Mouse (Mus musculus): ENCODE results near the gene Mre11a.

DNA sequence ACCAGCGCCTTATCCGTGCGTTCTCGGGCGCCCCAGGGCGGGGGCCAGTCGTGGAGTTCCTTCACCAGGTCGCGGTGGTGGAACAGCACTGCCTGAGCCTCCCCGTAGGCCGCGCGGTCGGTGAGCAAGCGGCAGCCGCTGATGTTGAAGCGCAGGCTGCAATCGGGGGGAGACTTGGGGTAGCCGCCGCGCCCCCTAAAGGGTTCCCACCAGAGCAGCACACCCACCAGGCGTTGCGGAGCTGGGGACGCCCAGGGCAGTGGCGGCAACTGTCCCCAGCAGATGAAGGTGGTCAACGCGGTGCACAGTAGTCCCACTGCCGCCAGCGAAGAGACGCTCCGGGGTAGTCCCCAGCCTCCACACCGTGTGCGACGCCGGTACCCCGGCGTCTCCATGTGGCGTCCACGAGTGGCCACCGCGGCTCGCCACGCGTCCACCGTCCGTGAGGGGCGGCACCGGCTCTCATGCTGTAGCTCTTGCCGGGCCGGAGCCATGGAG is 32.9 kb upstream of the Mre11a start:
- TF ChIP-seq MYOG (IDR thresholded peaks at IDR 0.05; ENCODE audit: control insufficient read depth in 1 of 3, insufficient read depth in 1 of 3, insufficient read length in 2 of 3, low read depth in 2 of 3): peak in 1 of 3 experiments; percentile 1
- TF ChIP-seq MAX (IDR thresholded peaks at IDR 0.05; ENCODE audit: low read depth): no peak
- TF ChIP-seq POLR2A (IDR thresholded peaks at IDR 0.05; ENCODE audit: insufficient read length, low read depth): no peak
- no peak for TF ChIP-seq TCF12 (IDR thresholded peaks at IDR 0.05; ENCODE audit: insufficient read depth, poor library complexity, severe bottlenecking)
- no peak for TF ChIP-seq USF1 (IDR thresholded peaks at IDR 0.05; ENCODE audit: low read depth)

Data from myocyte (in vitro differentiated cells).